Mouse (Mus musculus) liver, adult 2 months (tissue): Measurements from ENCODE around the gene Dnajc16. TPM values are rescaled to one million over a fixed set of nuclear protein-coding genes. Genes with fewer than 3 reads are reported as not detected.

Experiments
- DNase-seq: peaks from one replicate; pipeline ENCODE4 v3.0.0-alpha.2; 2011; ENCODE audit warnings: low read depth, low spot score; ENCODE audit errors: extremely low read depth
- H3K27ac ChIP-seq: fragments of 200-500 bp; replicated peaks from 2 replicates; pipeline ENCODE4 v1.5.1; 2012; ENCODE audit warnings: low read depth, mild to moderate bottlenecking, control low read depth, inconsistent platforms, low read length; ENCODE audit not compliant: insufficient read depth
- H3K27me3 ChIP-seq: fragments of 200-500 bp; 2 replicates; pipeline ENCODE4 v1.6.1; 2012; ENCODE audit warnings: mild to moderate bottlenecking, moderate library complexity, low read length, inconsistent platforms; ENCODE audit not compliant: control insufficient read depth, insufficient read depth
- H3K36me3 ChIP-seq: fragments of 200-500 bp; 2 replicates; pipeline ENCODE4 v1.6.1; 2012; ENCODE audit warnings: low read length, inconsistent platforms; ENCODE audit not compliant: control insufficient read depth, insufficient read depth
- H3K4me1 ChIP-seq: fragments of 200-500 bp; 2 replicates; pipeline ENCODE4 v1.6.1; 2011; ENCODE audit warnings: low read length; ENCODE audit not compliant: control insufficient read depth, insufficient read depth
- H3K4me3 ChIP-seq: fragments of 200-500 bp; 2 replicates; pipeline ENCODE4 v1.5.1; 2011; ENCODE audit warnings: low read depth, mild to moderate bottlenecking, control low read depth, low read length, moderate library complexity; ENCODE audit not compliant: insufficient read depth
- H3K79me2 ChIP-seq: fragments of 200-500 bp; 2 replicates; pipeline ENCODE4 v1.6.1; 2012; ENCODE audit warnings: inconsistent platforms, mild to moderate bottlenecking, low read length, moderate library complexity; ENCODE audit not compliant: control insufficient read depth, insufficient read depth
- H3K9ac ChIP-seq: fragments of 200-500 bp; 2 replicates; pipeline ENCODE4 v1.6.1; 2012; ENCODE audit warnings: low read depth, mild to moderate bottlenecking, control low read depth, inconsistent platforms, low read length
- CTCF ChIP-seq: fragments of 200-500 bp; IDR thresholded peaks from 2 replicates; pipeline ENCODE4 v1.5.1; 2011; ENCODE audit warnings: low read depth, low read length, control low read depth
- POLR2A ChIP-seq: fragments of 200-500 bp; IDR thresholded peaks from 2 replicates; pipeline ENCODE4 v1.6.1; 2011; ENCODE audit warnings: low read length, control low read depth; ENCODE audit not compliant: insufficient read depth; ENCODE audit errors: extremely low read depth
- WGBS: fragments of 180-500 bp; shearing (Covaris S2); methylation state at CpG from one replicate; pipeline ENCODE4 v1.1.7; 2018; 5-methylcytosine and 5-hydroxymethylcytosine counted together
- polyA plus RNA-seq: library from polyadenylated mRNA; depleted of rRNA; stranded (reverse); fragments of >200 nt; gene quantifications from 2 replicates; pipeline ENCODE4 v1.2.3, GENCODE M21; 2012; rRNA removed
- total RNA-seq: library from RNA; depleted of rRNA; stranded (reverse); fragments of >200 nt; gene quantifications from 2 replicates; pipeline ENCODE4 v1.2.3, GENCODE M21; 2014; rRNA removed

The Dnajc16 gene
- total and polyA plus RNA-seq, 2 experiments: 3.8 to 5.6 TPM

- Histone ChIP-seq H3K27ac (peak overlapping the region; percentile 33), H3K9ac (peak overlapping the region; percentile 35), H3K27me3 (no peaks in the 10 kb centered on the region), H3K79me2 (peaks cover 63% of the 10 kb centered on the region), H3K4me1 (peaks cover 63% of the 10 kb centered on the region), H3K36me3 (peaks cover 55% of the 10 kb centered on the region), H3K4me3 (no peak overlapping the region)
- no peak for TF ChIP-seq POLR2A
- no peak for TF ChIP-seq CTCF
- 19% methylated on average over 2 of the region's 2 CpGs for WGBS
- no peak for DNase-seq
Observed at GRCm38 (mm10) chr4:141715027-141715426, 75.7 kb downstream of the Dnajc16 start.

- H3K79me2 ChIP-seq: peaks cover 62% of the 10 kb centered on the region
- WGBS: 77% methylated on average over 5 of the region's 5 CpGs
- no peak overlapping the region for H3K9ac ChIP-seq
- no peak overlapping the region for H3K27ac ChIP-seq
- DNase-seq: no peak
- H3K4me3 ChIP-seq: no peak overlapping the region
- H3K4me1 ChIP-seq: peaks cover 65% of the 10 kb centered on the region
- peaks cover 66% of the 10 kb centered on the region for H3K36me3 ChIP-seq
- no peaks in the 10 kb centered on the region for H3K27me3 ChIP-seq
- no peak for TF ChIP-seq CTCF
- no peak for TF ChIP-seq POLR2A
Observed at GRCm38 (mm10) chr4:141713598-141714142, 77.1 kb downstream of the Dnajc16 start.

GRCm38 (mm10) chr4:141711250-141711649, 79.5 kb downstream of the Dnajc16 start:
- H3K9ac ChIP-seq: no peak overlapping the region
- H3K27me3 ChIP-seq: no peaks in the 10 kb centered on the region
- no peak overlapping the region for H3K27ac ChIP-seq
- H3K4me1 ChIP-seq: peaks cover 58% of the 10 kb centered on the region
- 97% methylated on average over 1 of the region's 1 CpGs for WGBS
- TF ChIP-seq POLR2A: no peak
- no peak for TF ChIP-seq CTCF
- no peak overlapping the region for H3K4me3 ChIP-seq
- no peak for DNase-seq
- peaks cover 62% of the 10 kb centered on the region for H3K79me2 ChIP-seq
- peaks cover 80% of the 10 kb centered on the region for H3K36me3 ChIP-seq

Other genes starting within 250 kb of the Dnajc16 start
- gene Fblim1, start 184.8 kb downstream of the Dnajc16 start, total RNA-seq: 0.37 and 0.74 TPM in 2 replicates
- gene Fblim1, start 184.8 kb downstream of the Dnajc16 start, polyA plus RNA-seq: 0.86 and 1.2 TPM in 2 replicates
- 9.3 and 12.6 TPM in 2 replicates for gene Tmem82, start 172.3 kb downstream of the Dnajc16 start, total RNA-seq
- 34.7 and 39.5 TPM in 2 replicates for gene Tmem82, start 172.3 kb downstream of the Dnajc16 start, polyA plus RNA-seq
- 10.2 and 10.6 TPM in 2 replicates for gene Slc25a34, start 167.1 kb downstream of the Dnajc16 start, total RNA-seq
- gene Slc25a34, start 167.1 kb downstream of the Dnajc16 start, polyA plus RNA-seq: 5.1 and 10.3 TPM in 2 replicates
- gene Plekhm2, start 126.0 kb downstream of the Dnajc16 start, total RNA-seq: 2.7 and 5.0 TPM in 2 replicates
- 11.2 and 13.5 TPM in 2 replicates for gene Plekhm2, start 126.0 kb downstream of the Dnajc16 start, polyA plus RNA-seq
- gene Rsc1a1, start 105.3 kb downstream of the Dnajc16 start, total RNA-seq: 16.3 and 30.3 TPM in 2 replicates
- 52.0 and 70.9 TPM in 2 replicates for gene Rsc1a1, start 105.3 kb downstream of the Dnajc16 start, polyA plus RNA-seq
- gene Ddi2, start 67.5 kb downstream of the Dnajc16 start, total RNA-seq: 59.2 and 64.0 TPM in 2 replicates
- gene Ddi2, start 67.5 kb downstream of the Dnajc16 start, polyA plus RNA-seq: 51.2 and 55.7 TPM in 2 replicates
- 164 and 180 TPM in 2 replicates for gene Agmat, start 44.3 kb downstream of the Dnajc16 start, total RNA-seq
- 453 and 487 TPM in 2 replicates for gene Agmat, start 44.3 kb downstream of the Dnajc16 start, polyA plus RNA-seq
- 8.4 and 10.5 TPM in 2 replicates for gene Casp9, start 2.7 kb upstream of the Dnajc16 start, total RNA-seq
- gene Casp9, start 2.7 kb upstream of the Dnajc16 start, polyA plus RNA-seq: 10.9 and 13.3 TPM in 2 replicates
- gene Cela2a, start 35.2 kb upstream of the Dnajc16 start, total RNA-seq: 80.9 and 238 TPM in 2 replicates
- 3.6 and 4.8 TPM in 2 replicates for gene Cela2a, start 35.2 kb upstream of the Dnajc16 start, polyA plus RNA-seq
- 0.34 and 0.83 TPM in 2 replicates for gene Ctrc, start 55.4 kb upstream of the Dnajc16 start, total RNA-seq
- gene Ctrc, start 55.4 kb upstream of the Dnajc16 start, polyA plus RNA-seq: 0.24 TPM in 1 of 2 replicates, not detected in the other
- 13.1 and 15.0 TPM in 2 replicates for gene Efhd2, start 84.0 kb upstream of the Dnajc16 start, total RNA-seq
- gene Efhd2, start 84.0 kb upstream of the Dnajc16 start, polyA plus RNA-seq: 40.7 and 46.1 TPM in 2 replicates
- gene Fhad1, start 224.2 kb upstream of the Dnajc16 start, total RNA-seq: 0.40 and 2.4 TPM in 2 replicates
- gene Fhad1, start 224.2 kb upstream of the Dnajc16 start, polyA plus RNA-seq: 0.06 and 0.41 TPM in 2 replicates